Mouse (Mus musculus): Measurements from ENCODE around the gene 1700010I14Rik. TPM values are rescaled to one million over a fixed set of nuclear protein-coding genes. Genes with fewer than 3 reads are reported as not detected.

Gene 1700010I14Rik
- total and polyA plus RNA-seq, 3 experiments, result 0.12 to 0.29 (median 0.23) TPM

- no peak for TF ChIP-seq EP300 (IDR thresholded peaks at IDR 0.05; ENCODE audit: insufficient read depth, low read depth, low read length)
- TF ChIP-seq CTCF (IDR thresholded peaks at IDR 0.05), result peak; percentile 55
- Histone ChIP-seq H3K27me3 (ENCODE audit: control insufficient read depth, insufficient read depth, low read length) (no peaks in the 10 kb centered on the region), H3K27ac (no peak overlapping the region), H3K9ac (ENCODE audit: low read depth, low read length) (no peak overlapping the region), H3K4me3 (no peak overlapping the region), H3K36me3 (ENCODE audit: control insufficient read depth, insufficient read depth, low read length) (no peaks in the 10 kb centered on the region), H3K79me2 (replicated peaks; ENCODE audit: control insufficient read depth, insufficient read depth, low read length) (no peaks in the 10 kb centered on the region), H3K4me1 (ENCODE audit: control insufficient read depth, insufficient read depth, low read length) (no peaks in the 10 kb centered on the region; the same call in 1 of the 2 replicates)
- intact Hi-C loops (cut with DNase I), result no loop called here
- WGBS, result 44% methylated on average over 8 of the region's 8 CpGs
- no peak for DNase-seq
Observed at GRCm38 (mm10) chr17:8991160-8991559, 3.0 kb downstream of the 1700010I14Rik start.

- intact Hi-C loops (cut with DNase I), result no loop called here
- no peak for TF ChIP-seq EP300 (IDR thresholded peaks at IDR 0.05; ENCODE audit: insufficient read depth, low read depth, low read length)
- no peak for TF ChIP-seq CTCF (IDR thresholded peaks at IDR 0.05)
- no peak for TF ChIP-seq POLR2A (IDR thresholded peaks at IDR 0.05; ENCODE audit: insufficient read depth, low read depth, low read length)
- WGBS, result 53% methylated on average over 1 of the region's 1 CpGs
Observed at GRCm38 (mm10) chr17:8995344-8995743, 7.2 kb downstream of the 1700010I14Rik start.

GRCm38 (mm10) chr17:9002438-9002837, 14.3 kb downstream of the 1700010I14Rik start:
- Histone ChIP-seq H3K27ac (no peak overlapping the region), H3K79me2 (replicated peaks; ENCODE audit: control insufficient read depth, insufficient read depth, low read length) (no peaks in the 10 kb centered on the region), H3K4me3 (no peak overlapping the region), H3K27me3 (ENCODE audit: control insufficient read depth, insufficient read depth, low read length) (no peaks in the 10 kb centered on the region), H3K9ac (ENCODE audit: low read depth, low read length) (no peak overlapping the region), H3K36me3 (ENCODE audit: control insufficient read depth, insufficient read depth, low read length) (no peaks in the 10 kb centered on the region), H3K4me1 (ENCODE audit: control insufficient read depth, insufficient read depth, low read length) (no peaks in the 10 kb centered on the region)
- TF ChIP-seq CTCF (IDR thresholded peaks at IDR 0.05) (no peak), EP300 (IDR thresholded peaks at IDR 0.05; ENCODE audit: insufficient read depth, low read depth, low read length) (no peak), POLR2A (IDR thresholded peaks at IDR 0.05; ENCODE audit: insufficient read depth, low read depth, low read length) (no peak)
- no peak for DNase-seq
- intact Hi-C loops (cut with DNase I), result no loop called here
- WGBS, result 77% methylated on average over 4 of the region's 4 CpGs

More at GRCm38 (mm10) chr17:8995344-8995743, 7.2 kb downstream of the 1700010I14Rik start:
- no peaks in the 10 kb centered on the region for H3K4me1 ChIP-seq (ENCODE audit: control insufficient read depth, insufficient read depth, low read length)
- no peak overlapping the region for H3K4me3 ChIP-seq
- H3K27ac ChIP-seq, result no peak overlapping the region
- no peak for DNase-seq
- H3K79me2 ChIP-seq (replicated peaks; ENCODE audit: control insufficient read depth, insufficient read depth, low read length), result no peaks in the 10 kb centered on the region
- H3K27me3 ChIP-seq (ENCODE audit: control insufficient read depth, insufficient read depth, low read length), result no peaks in the 10 kb centered on the region
- no peak overlapping the region for H3K9ac ChIP-seq (ENCODE audit: low read depth, low read length)
- no peaks in the 10 kb centered on the region for H3K36me3 ChIP-seq (ENCODE audit: control insufficient read depth, insufficient read depth, low read length)

GRCm38 (mm10) chr17:9004516-9004915, 16.4 kb downstream of the 1700010I14Rik start:
- intact Hi-C loops (cut with DNase I), result no loop called here
- TF ChIP-seq POLR2A (IDR thresholded peaks at IDR 0.05; ENCODE audit: insufficient read depth, low read depth, low read length) (no peak), CTCF (IDR thresholded peaks at IDR 0.05) (no peak), EP300 (IDR thresholded peaks at IDR 0.05; ENCODE audit: insufficient read depth, low read depth, low read length) (no peak)
- WGBS, result 77% methylated on average over 4 of the region's 4 CpGs

GRCm38 (mm10) chr17:9023198-9023942, 35.2 kb downstream of the 1700010I14Rik start:
- no peak overlapping the region for H3K9ac ChIP-seq (ENCODE audit: low read depth, low read length)
- H3K36me3 ChIP-seq (ENCODE audit: control insufficient read depth, insufficient read depth, low read length), result no peaks in the 10 kb centered on the region
- no peaks in the 10 kb centered on the region for H3K4me1 ChIP-seq (ENCODE audit: control insufficient read depth, insufficient read depth, low read length)
- no peaks in the 10 kb centered on the region for H3K27me3 ChIP-seq (ENCODE audit: control insufficient read depth, insufficient read depth, low read length)
- intact Hi-C loops (cut with DNase I), result no loop called here
- whole genome bisulfite sequencing, result 30% methylated on average over 14 of the region's 14 CpGs
- TF ChIP-seq CTCF (IDR thresholded peaks at IDR 0.05), result peak; percentile 37
- no peak for TF ChIP-seq EP300 (IDR thresholded peaks at IDR 0.05; ENCODE audit: insufficient read depth, low read depth, low read length)
- no peaks in the 10 kb centered on the region for H3K79me2 ChIP-seq (replicated peaks; ENCODE audit: control insufficient read depth, insufficient read depth, low read length)
- no peak overlapping the region for H3K4me3 ChIP-seq
- H3K27ac ChIP-seq, result no peak overlapping the region
- no peak for DNase-seq

More at GRCm38 (mm10) chr17:9004516-9004915, 16.4 kb downstream of the 1700010I14Rik start:
- DNase-seq, result no peak
- Histone ChIP-seq H3K36me3 (ENCODE audit: control insufficient read depth, insufficient read depth, low read length) (no peaks in the 10 kb centered on the region), H3K4me1 (ENCODE audit: control insufficient read depth, insufficient read depth, low read length) (no peaks in the 10 kb centered on the region), H3K79me2 (replicated peaks; ENCODE audit: control insufficient read depth, insufficient read depth, low read length) (no peaks in the 10 kb centered on the region), H3K9ac (ENCODE audit: low read depth, low read length) (no peak overlapping the region), H3K27me3 (ENCODE audit: control insufficient read depth, insufficient read depth, low read length) (no peaks in the 10 kb centered on the region), H3K27ac (no peak overlapping the region), H3K4me3 (no peak overlapping the region)

- DNase-seq, result no peak
- Histone ChIP-seq H3K9ac (ENCODE audit: low read depth, low read length) (no peak overlapping the region), H3K4me1 (ENCODE audit: control insufficient read depth, insufficient read depth, low read length) (no peaks in the 10 kb centered on the region; the same call in 1 of the 2 replicates), H3K79me2 (replicated peaks; ENCODE audit: control insufficient read depth, insufficient read depth, low read length) (no peaks in the 10 kb centered on the region), H3K4me3 (no peak overlapping the region), H3K27ac (no peak overlapping the region), H3K27me3 (ENCODE audit: control insufficient read depth, insufficient read depth, low read length) (no peaks in the 10 kb centered on the region), H3K36me3 (ENCODE audit: control insufficient read depth, insufficient read depth, low read length) (no peaks in the 10 kb centered on the region)
- no peak for TF ChIP-seq POLR2A (IDR thresholded peaks at IDR 0.05; ENCODE audit: insufficient read depth, low read depth, low read length)
- no peak for TF ChIP-seq EP300 (IDR thresholded peaks at IDR 0.05; ENCODE audit: insufficient read depth, low read depth, low read length)
- TF ChIP-seq CTCF (IDR thresholded peaks at IDR 0.05), result no peak
- WGBS, result 52% methylated on average over 5 of the region's 5 CpGs
- intact Hi-C loops (cut with DNase I), result loop anchor here (2.0 to 5.0 kb wide), 2 partner anchors 117 to 137 kb away; no protein-coding TSS in a partner anchor
Observed at GRCm38 (mm10) chr17:9030181-9030580, 42.0 kb downstream of the 1700010I14Rik start.
